Mouse (Mus musculus) liver, embryonic 13.5 days (tissue): ENCODE results near the gene Nubp1. TPM values are rescaled to one million over a fixed set of nuclear protein-coding genes. Genes with fewer than 3 reads are reported as not detected.

Experiments used
- ATAC-seq: fragments of 200-750 bp; cut with Nextera tagmentation; 2 replicates; pipeline ENCODE4 v1.8.0; 2017; ENCODE audit warnings: low read depth, mild to moderate bottlenecking, moderate number of reproducible peaks, moderate library complexity
- DNase-seq: peaks from one replicate; pipeline ENCODE4 v3.0.0; 2022
- H3K27ac ChIP-seq: fragments of 300-500 bp; sonication (generic); 2 replicates; pipeline ENCODE4 v1.5.1; 2015; ENCODE audit warnings: moderate library complexity, mild to moderate bottlenecking, inconsistent platforms
- H3K27me3 ChIP-seq: fragments of 300-500 bp; sonication (generic); 2 replicates; pipeline ENCODE4 v1.6.1; 2015; ENCODE audit warnings: mild to moderate bottlenecking, inconsistent platforms
- H3K36me3 ChIP-seq: fragments of 300-500 bp; sonication (generic); 2 replicates; pipeline ENCODE4 v1.6.1; 2015; ENCODE audit warnings: mild to moderate bottlenecking, inconsistent platforms
- H3K4me1 ChIP-seq: fragments of 300-500 bp; sonication (generic); replicated peaks from 2 replicates; pipeline ENCODE4 v1.6.1; 2015; ENCODE audit warnings: inconsistent platforms
- H3K4me2 ChIP-seq: fragments of 300-500 bp; sonication (generic); 2 replicates; pipeline ENCODE4 v1.6.1; 2015; ENCODE audit warnings: inconsistent platforms, mild to moderate bottlenecking, moderate library complexity
- H3K4me3 ChIP-seq: fragments of 300-500 bp; sonication (generic); replicated peaks from 2 replicates; pipeline ENCODE4 v1.5.1; 2015; ENCODE audit warnings: mild to moderate bottlenecking, inconsistent platforms
- H3K9ac ChIP-seq: fragments of 300-500 bp; sonication (generic); 2 replicates; pipeline ENCODE4 v1.6.1; 2015; ENCODE audit warnings: mild to moderate bottlenecking, inconsistent platforms
- H3K9me3 ChIP-seq: fragments of 300-500 bp; sonication (generic); replicated peaks from 2 replicates; pipeline ENCODE4 v1.6.1; 2016; ENCODE audit warnings: inconsistent platforms
- WGBS: fragments of 180-500 bp; shearing (Covaris S2); methylation state at CpG from one replicate; pipeline ENCODE4 v1.1.7; 2015; ENCODE audit not compliant: insufficient replicate concordance; 5-methylcytosine and 5-hydroxymethylcytosine counted together
- polyA plus RNA-seq: library from polyadenylated mRNA; unstranded; fragments of >200 nt; fragmentation: Nextera tagmentation; extraction: Ambion mirVana; gene quantifications from 2 replicates; pipeline ENCODE4 v1.2.1, GENCODE M21; 2015

Gene Nubp1
- polyA plus RNA-seq, 1 experiment from 2014 or later = 44.8 TPM

DNA sequence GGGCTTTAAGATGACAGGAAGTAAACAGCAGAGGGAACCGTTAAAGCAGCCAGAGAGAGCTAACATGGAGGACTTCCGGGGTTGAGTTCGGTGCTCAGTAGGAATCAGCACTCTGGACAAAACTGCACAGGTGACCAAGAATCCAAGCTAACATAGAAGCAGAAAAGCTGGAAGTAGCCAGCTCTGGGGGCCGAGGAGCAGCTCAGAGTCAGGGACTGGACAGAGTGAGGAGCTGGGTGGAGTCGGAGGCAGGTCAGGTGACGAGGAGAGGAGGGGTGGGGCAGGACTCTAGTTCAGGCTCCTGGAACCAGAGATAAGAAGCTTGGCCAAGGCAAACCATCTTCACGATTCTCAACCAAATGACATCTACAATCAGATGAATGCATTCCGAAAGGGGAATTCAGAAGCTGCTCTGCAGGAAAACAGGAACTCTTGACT, 27.7 kb upstream of the Nubp1 start:
- H3K27me3 ChIP-seq = peaks cover 9% of the 10 kb centered on the region; the same call in 1 of the 2 replicates
- DNase-seq (peak; percentile 75), ATAC-seq (peak; percentile 99)
- peak overlapping the region; percentile 66 for H3K9ac ChIP-seq
- peak overlapping the region; percentile 74 for H3K4me2 ChIP-seq
- H3K27ac ChIP-seq = peak overlapping the region; percentile 89
- H3K4me3 ChIP-seq = peak overlapping the region; percentile 47
- no peaks in the 10 kb centered on the region for H3K36me3 ChIP-seq
- H3K4me1 ChIP-seq = peaks cover 43% of the 10 kb centered on the region
- WGBS = 4% methylated on average over 8 of the region's 8 CpGs
- H3K9me3 ChIP-seq = no peaks in the 10 kb centered on the region

DNA sequence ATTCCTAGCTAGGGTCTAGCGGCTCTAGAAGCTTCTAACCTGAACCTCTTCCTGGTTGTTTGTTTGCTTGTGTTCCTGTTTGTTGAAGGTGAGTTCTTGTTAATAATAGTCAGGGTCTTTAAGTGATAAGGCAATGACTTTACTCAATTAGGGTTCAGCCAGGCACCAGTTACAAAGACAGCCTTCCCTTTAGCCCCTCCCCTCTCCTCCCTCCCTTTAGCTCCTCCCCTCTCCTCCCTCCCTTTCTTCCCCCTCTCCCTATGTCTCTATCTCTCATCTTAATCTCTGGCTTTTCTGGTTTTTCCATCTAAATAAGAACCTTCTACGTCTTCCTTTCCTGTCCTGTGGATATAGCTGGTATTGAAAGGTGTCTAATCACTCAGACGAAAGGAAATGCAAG, 27.2 kb upstream of the Nubp1 start:
- H3K27me3 ChIP-seq = peaks cover 9% of the 10 kb centered on the region; the same call in 1 of the 2 replicates
- ATAC-seq = peak; percentile 76
- peak overlapping the region; percentile 89 for H3K27ac ChIP-seq
- H3K36me3 ChIP-seq = no peaks in the 10 kb centered on the region
- H3K4me3 ChIP-seq = peak overlapping the region; percentile 47
- peak; percentile 29 for DNase-seq
- 36% methylated on average over 3 of the region's 3 CpGs for WGBS
- peaks cover 43% of the 10 kb centered on the region for H3K4me1 ChIP-seq
- peak overlapping the region; percentile 36 for H3K9ac ChIP-seq
- peak overlapping the region; percentile 74 for H3K4me2 ChIP-seq
- no peaks in the 10 kb centered on the region for H3K9me3 ChIP-seq

DNA sequence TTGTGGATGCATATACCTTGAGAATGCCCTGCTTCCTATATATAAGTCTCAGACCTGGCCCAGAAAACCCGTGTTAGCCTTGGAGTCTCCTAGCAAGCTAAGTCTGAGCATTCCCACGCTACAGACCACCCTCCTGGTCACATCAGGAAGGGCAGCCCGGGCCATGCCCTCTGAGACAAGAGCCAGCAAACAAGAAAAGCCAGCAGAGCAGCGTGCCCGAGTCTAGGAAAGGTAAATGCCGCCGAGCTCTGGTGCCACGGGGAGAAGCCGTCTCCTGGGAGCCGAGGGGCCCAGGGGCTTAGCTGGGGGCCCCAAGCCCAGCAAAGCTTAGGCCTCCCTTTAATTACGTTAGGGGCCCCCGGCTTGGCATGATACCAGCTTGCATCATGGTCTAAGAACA, 26.5 kb upstream of the Nubp1 start:
- peak overlapping the region; percentile 74; the same call in 1 of the 2 replicates for H3K4me2 ChIP-seq
- no peaks in the 10 kb centered on the region for H3K36me3 ChIP-seq
- peaks cover 43% of the 10 kb centered on the region for H3K4me1 ChIP-seq
- H3K9me3 ChIP-seq = no peaks in the 10 kb centered on the region
- 0 out of 2 replicates have a peak overlapping the region, but pooled peaks have one; percentile 3 for H3K4me3 ChIP-seq
- H3K9ac ChIP-seq = peak overlapping the region; percentile 36; the same call in 1 of the 2 replicates
- peak overlapping the region; percentile 62 for H3K27ac ChIP-seq
- DNase-seq (no peak), ATAC-seq (no peak)
- 77% methylated on average over 12 of the region's 12 CpGs for WGBS
- H3K27me3 ChIP-seq = peaks cover 9% of the 10 kb centered on the region; the same call in 1 of the 2 replicates

DNA sequence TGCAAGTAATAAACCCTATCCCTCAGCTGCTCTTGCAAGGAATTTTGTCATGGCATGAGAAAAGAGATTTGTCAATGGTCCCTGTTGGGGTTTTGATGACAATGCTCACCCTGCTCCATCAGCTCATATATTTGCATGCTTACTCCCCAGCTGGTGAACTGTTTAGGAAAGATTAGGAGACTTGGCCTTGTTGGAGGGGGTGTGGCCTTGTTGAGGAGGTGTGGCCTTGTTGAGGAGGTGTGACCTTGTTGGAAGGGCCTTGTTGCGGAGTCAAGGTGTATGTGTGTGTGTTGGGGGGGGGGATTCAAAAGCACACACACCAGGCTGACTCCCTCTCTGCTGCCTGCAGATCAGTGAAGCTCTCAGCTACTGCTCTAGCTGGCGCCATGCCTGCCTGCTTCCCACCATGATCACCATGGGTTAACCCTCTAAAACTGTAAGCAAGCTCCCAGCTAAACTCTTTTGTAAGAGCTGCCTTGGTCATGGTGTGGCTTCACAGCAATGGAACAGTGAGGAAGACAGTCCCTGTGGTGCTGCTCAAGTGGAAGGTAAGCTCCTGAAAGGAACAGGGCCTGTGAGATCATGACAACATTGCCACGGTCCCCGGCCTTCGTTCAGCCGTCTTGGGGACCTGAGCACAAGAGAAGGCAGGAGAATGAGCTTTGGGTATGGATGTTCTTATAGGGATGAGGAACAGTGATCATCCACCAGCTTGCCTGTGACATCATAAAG, 22.9 kb upstream of the Nubp1 start:
- Histone ChIP-seq H3K4me3 (no peak overlapping the region), H3K36me3 (no peaks in the 10 kb centered on the region), H3K9ac (0 out of 2 replicates have a peak overlapping the region, but pooled peaks have one; percentile 5), H3K27me3 (no peaks in the 10 kb centered on the region; the same call in 1 of the 2 replicates), H3K9me3 (no peaks in the 10 kb centered on the region), H3K4me2 (no peak overlapping the region; the same call in 1 of the 2 replicates), H3K4me1 (peaks cover 35% of the 10 kb centered on the region), H3K27ac (peak overlapping the region; percentile 41; the same call in 1 of the 2 replicates)
- ATAC-seq (peak; percentile 47), DNase-seq (peak; percentile 49)
- WGBS = 86% methylated on average over 6 of the region's 6 CpGs

DNA sequence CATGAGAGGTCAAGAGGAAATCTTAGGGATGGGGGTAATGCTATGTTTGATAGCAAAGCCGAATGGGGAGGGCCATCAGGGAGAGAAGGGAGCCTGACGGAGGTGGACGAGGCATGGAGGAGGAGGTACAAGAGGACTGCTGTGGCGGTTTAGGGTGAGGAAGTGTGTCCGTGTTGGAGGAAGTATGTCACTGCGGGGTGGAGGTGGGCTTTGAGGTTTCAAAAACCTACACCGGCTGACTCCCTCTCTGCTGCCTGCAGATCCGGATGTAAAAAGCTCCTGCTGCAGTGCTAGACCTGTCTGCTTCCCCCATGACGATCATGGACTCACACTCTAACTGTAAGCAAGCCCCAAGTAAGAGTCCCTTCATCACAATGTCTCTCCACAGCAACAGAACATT, 19.2 kb upstream of the Nubp1 start:
- H3K27me3 ChIP-seq = peaks cover 16% of the 10 kb centered on the region
- H3K27ac ChIP-seq = no peak overlapping the region
- DNase-seq (no peak), ATAC-seq (no peak)
- H3K9ac ChIP-seq = no peak overlapping the region
- 31% methylated on average over 9 of the region's 9 CpGs for WGBS
- no peak overlapping the region for H3K4me2 ChIP-seq
- H3K4me3 ChIP-seq = no peak overlapping the region
- no peaks in the 10 kb centered on the region for H3K9me3 ChIP-seq
- H3K4me1 ChIP-seq = peaks cover 17% of the 10 kb centered on the region
- no peaks in the 10 kb centered on the region for H3K36me3 ChIP-seq

DNA sequence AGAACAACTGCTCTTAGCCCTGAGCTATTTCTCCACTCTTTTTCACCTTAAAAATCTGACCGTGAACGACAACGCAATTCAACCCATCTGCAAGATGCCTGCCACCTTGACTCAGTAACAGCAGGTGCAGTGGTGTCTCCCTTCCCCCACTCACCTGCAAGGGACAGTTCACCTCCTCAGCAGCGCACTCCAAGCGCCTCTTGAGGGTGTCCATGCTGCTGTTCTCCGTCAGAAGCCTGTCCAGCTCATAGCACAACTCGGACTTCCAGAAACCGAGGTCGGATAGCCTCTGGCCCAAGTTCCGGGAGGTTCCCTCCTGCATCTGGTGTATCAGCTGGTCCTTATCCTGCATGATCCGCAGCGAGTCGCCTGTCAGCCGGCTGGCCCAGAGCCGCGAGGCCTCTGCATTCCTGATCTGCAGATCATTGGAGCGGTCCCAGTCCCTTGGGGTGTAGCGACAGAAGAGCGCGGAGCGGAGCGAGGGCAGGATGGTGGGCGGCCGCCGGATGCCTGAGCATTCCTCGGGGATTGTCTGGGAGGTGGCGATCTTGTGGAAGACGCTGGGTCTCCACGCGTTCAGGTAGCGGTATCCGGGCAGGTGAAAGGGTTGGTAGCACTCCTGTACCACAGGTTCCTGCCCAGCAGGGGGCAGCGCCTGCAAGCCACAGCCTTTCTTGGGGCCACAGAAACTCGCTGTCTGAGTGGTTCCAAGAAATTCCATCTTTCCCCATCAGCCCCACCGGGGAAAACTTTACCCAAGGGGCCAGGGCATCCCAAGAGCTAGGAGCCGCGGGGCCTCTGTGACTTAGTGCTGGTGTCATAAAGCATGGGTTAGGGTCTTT, 16.8 kb upstream of the Nubp1 start, which contains the start of gene Tekt5:
Tekt5 (minus strand) TSS at position 792 of the 842 bp plus-strand sequence.
- Histone ChIP-seq H3K4me2 (peak within 1 kb of the TSS; percentile 46), H3K9ac (no peak within 1 kb of the TSS)
- ATAC-seq = peak; percentile 36; the same call in 1 of the 2 replicates

DNA sequence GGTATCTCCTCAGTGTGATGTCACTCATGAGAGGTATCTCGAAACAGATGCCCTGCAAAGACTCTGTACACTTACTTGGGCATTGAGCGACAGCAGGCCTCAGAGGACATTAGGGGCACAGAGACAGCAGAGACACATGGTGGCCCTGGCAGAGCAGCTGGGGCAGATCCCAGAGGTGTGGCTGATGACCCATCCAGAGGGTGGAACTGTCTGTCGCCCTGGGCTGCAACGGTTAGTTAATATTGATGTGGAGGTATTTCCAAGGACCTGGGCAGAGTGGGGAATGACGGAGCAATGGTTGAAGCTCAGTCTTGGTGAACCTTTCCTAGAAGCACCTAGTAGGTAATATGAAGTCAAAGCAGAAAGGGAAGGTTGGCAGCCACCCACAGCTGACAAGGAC, 13.0 kb upstream of the Nubp1 start:
- no peak for ATAC-seq

More for the DNA sequence above, 16.8 kb upstream of the Nubp1 start, which contains the start of gene Tekt5:
- Histone ChIP-seq H3K27me3 (peaks cover 16% of the 10 kb centered on the region), H3K9me3 (no peaks in the 10 kb centered on the region), H3K36me3 (no peaks in the 10 kb centered on the region), H3K4me3 (no peak within 1 kb of the TSS), H3K27ac (no peak within 1 kb of the TSS), H3K4me1 (0 out of 2 replicates have a peak, but pooled peaks cover 4% of the 10 kb centered on the region)
- no peak for DNase-seq
- WGBS = 14% methylated on average over 37 of the region's 37 CpGs

DNA sequence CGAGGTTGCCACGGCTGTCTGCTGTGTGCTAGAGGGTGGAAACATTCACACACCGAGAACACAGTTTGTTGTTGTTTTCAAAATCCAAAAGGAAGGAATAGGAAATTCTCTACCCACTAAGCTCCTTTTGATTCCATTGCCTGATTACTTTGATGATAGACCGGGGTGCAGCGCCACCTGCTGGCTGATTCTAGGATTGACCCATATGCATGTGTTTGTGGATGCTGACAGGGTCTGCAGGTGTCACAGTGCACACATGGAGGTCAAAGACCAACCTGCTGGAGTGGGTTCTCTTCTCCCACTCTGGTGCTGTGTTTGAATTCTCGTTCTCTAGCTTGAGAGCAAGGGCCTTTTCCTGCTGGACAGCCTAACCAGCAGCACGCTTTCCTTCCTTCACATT, 12.6 kb upstream of the Nubp1 start:
- ATAC-seq = no peak
- peak; percentile 48 for DNase-seq
- Histone ChIP-seq H3K36me3 (no peaks in the 10 kb centered on the region), H3K9ac (no peak overlapping the region), H3K27ac (no peak overlapping the region), H3K27me3 (peaks cover 16% of the 10 kb centered on the region), H3K9me3 (no peaks in the 10 kb centered on the region), H3K4me2 (no peak overlapping the region), H3K4me3 (no peak overlapping the region), H3K4me1 (no peaks in the 10 kb centered on the region)
- WGBS = 34% methylated on average over 7 of the region's 7 CpGs

More for the DNA sequence above, 13.0 kb upstream of the Nubp1 start:
- Histone ChIP-seq H3K36me3 (no peaks in the 10 kb centered on the region), H3K27me3 (peaks cover 16% of the 10 kb centered on the region), H3K4me2 (no peak overlapping the region), H3K4me1 (no peaks in the 10 kb centered on the region), H3K27ac (no peak overlapping the region), H3K9ac (no peak overlapping the region), H3K9me3 (no peaks in the 10 kb centered on the region), H3K4me3 (no peak overlapping the region)
- WGBS = 63% methylated on average over 5 of the region's 5 CpGs
- no peak for DNase-seq

DNA sequence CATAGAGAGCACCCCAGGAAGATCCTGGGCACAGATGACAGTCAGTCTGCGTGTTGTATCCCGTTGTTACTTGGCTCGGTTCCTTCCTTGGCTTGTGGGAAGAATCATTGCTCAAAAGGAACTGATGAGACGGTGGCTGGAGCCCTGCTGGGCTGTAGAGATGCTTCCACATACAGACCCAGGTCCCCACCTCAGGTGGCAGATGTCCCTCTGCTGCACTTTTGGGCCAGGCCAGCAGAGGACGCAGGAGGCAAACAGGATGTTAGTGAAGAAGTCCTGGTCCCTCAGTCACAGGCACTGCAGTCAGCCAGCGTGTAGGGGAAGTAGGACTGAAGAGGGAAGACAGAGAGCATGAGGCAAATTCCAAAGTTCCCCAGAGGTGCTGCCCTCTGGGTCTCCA, 4.2 kb downstream of the Nubp1 start:
- no peak overlapping the region for H3K9ac ChIP-seq
- H3K27ac ChIP-seq = no peak overlapping the region
- peaks cover 17% of the 10 kb centered on the region for H3K4me1 ChIP-seq
- H3K4me2 ChIP-seq = no peak overlapping the region
- 69% methylated on average over 6 of the region's 6 CpGs for WGBS
- no peaks in the 10 kb centered on the region for H3K9me3 ChIP-seq
- DNase-seq (no peak), ATAC-seq (no peak)
- no peak overlapping the region for H3K4me3 ChIP-seq
- H3K36me3 ChIP-seq = peaks cover 79% of the 10 kb centered on the region
- H3K27me3 ChIP-seq = no peaks in the 10 kb centered on the region

DNA sequence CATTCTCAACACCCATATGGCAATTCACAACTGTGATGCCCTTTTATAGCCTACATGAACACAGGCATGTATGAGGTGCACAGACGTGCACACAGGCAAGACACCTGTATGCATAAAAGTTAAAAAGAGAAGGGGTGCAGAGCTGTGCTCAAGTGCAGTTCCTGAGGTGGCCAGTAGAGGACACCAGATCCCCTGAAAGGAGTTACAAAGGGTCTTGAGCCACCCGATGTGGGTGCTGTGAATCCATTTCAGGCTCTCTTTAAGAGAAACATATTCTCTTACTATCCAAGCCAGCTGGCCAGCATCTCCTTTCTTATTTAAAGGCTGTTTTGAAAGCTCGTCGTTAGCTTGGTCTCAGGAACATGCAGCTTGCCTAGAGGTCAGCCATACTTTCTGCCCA, 5.1 kb downstream of the Nubp1 start:
- Histone ChIP-seq H3K4me2 (no peak overlapping the region), H3K27me3 (no peaks in the 10 kb centered on the region), H3K9ac (no peak overlapping the region), H3K27ac (no peak overlapping the region), H3K9me3 (no peaks in the 10 kb centered on the region), H3K4me3 (no peak overlapping the region), H3K36me3 (peaks cover 88% of the 10 kb centered on the region), H3K4me1 (peaks cover 10% of the 10 kb centered on the region)
- DNase-seq = no peak
- 75% methylated on average over 4 of the region's 4 CpGs for WGBS
- no peak for ATAC-seq

DNA sequence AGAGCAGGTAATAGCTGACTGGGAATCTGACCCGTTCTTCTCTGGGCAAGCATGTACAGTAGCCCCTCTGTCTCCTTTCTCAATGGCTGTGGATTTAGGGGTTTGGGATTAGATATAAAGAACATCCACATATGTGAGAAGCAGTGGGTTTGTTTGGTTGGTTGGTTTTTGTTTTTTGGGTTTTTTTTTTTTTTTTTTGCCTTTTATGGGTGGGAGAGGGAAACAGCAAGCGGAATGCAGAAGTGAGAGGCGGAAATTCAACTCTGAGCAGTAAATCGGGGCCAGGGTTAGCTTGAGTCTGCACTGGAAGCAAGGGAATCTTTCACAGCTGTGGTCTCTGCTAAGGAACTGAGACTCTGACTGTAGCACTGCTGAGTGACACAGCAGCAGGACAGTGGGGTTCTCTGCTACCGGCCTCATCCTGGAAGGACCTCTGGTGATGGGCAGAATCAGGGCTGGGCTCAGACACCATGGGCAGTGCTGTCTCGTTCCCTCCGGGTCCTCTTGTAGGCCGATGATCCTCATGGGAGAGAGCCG, 6.0 kb downstream of the Nubp1 start:
- no peak overlapping the region for H3K4me2 ChIP-seq
- H3K27ac ChIP-seq = no peak overlapping the region

More for the DNA sequence above, 6.0 kb downstream of the Nubp1 start:
- WGBS = 92% methylated on average over 9 of the region's 9 CpGs
- Histone ChIP-seq H3K4me3 (no peak overlapping the region), H3K27me3 (no peaks in the 10 kb centered on the region), H3K9ac (no peak overlapping the region), H3K9me3 (no peaks in the 10 kb centered on the region), H3K36me3 (peaks cover 97% of the 10 kb centered on the region), H3K4me1 (peaks cover 4% of the 10 kb centered on the region)
- DNase-seq = no peak
- ATAC-seq = no peak
